Mouse (Mus musculus): ENCODE results near the gene Smyd3. TPM values are rescaled to one million over a fixed set of nuclear protein-coding genes. Genes with fewer than 3 reads are reported as not detected.

Smyd3 gene
- polyA plus RNA-seq, 1 experiment from 2014 or later, result 22.0 TPM

DNA sequence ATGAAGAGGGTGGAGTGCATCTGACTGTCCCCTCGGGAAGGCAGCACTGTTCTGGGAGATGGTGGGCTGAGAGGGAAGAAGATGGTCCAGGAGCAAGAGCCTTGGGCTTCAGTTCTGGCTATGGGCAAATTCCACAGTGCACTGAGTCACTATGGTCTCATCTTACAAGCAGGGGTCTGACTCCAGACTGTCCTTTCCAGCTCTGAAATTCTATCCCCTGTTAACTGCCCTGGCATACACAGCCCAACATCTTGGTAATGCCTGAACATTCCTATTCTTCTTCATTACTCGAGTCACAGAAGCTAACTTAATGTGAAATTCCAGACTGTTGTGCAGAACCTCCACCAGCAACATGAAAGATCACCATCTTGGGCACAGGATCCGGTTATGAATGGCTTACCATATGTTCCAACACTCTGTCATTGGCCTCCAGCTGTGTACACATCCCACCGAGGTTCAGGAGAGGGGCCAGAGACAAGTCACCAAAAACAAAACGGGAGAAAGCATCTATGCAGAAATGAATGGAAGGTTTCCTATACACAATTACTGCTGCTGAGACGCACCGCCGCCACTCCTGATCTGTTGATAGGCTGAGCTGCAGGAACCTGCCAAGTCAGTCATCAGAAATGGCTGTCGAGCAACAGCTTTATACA lies 517.8 kb downstream of the Smyd3 start:
- H3K4me1 ChIP-seq, result peaks cover 23% of the 10 kb centered on the region; the same call in 1 of the 2 replicates
- WGBS, result 41% methylated on average over 9 of the region's 9 CpGs
- no peak overlapping the region for H3K4me2 ChIP-seq (replicated peaks)
- 0 out of 2 replicates have a peak, but pooled peaks have one; percentile 39 for ATAC-seq (ENCODE audit: insufficient number of reproducible peaks, low FRiP score, low TSS enrichment, low read depth)
- H3K27me3 ChIP-seq, result no peaks in the 10 kb centered on the region
- H3K9ac ChIP-seq, result no peak overlapping the region
- H3K9me3 ChIP-seq (replicated peaks), result no peaks in the 10 kb centered on the region
- H3K36me3 ChIP-seq, result no peaks in the 10 kb centered on the region
- no peak overlapping the region for H3K4me3 ChIP-seq (replicated peaks)
- no peak overlapping the region for H3K27ac ChIP-seq (replicated peaks)

DNA sequence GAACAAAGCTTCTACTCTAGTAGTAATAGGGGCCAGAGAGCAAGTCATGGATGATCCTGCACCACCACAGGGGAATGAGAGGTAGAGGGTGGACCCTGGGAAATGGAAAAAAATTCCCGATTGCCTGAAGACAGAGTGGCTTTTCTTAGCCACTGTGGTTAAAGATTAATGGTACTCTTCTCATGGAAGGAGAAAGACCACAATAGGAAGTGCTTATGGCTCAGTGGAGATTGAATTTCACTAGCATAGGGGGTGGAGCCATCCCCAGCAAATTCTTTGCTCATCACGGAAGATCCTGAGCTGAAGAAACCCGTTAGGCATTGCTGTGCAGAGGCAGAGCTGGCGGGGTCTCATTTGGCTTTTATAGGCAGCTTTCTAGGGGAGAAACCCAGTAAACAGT lies 520.0 kb downstream of the Smyd3 start:
- no peak overlapping the region for H3K4me2 ChIP-seq (replicated peaks)
- peaks cover 23% of the 10 kb centered on the region; the same call in 1 of the 2 replicates for H3K4me1 ChIP-seq
- H3K9ac ChIP-seq, result no peak overlapping the region
- H3K27me3 ChIP-seq, result no peaks in the 10 kb centered on the region
- WGBS, result 20% methylated on average over 4 of the region's 4 CpGs
- ATAC-seq (ENCODE audit: insufficient number of reproducible peaks, low FRiP score, low TSS enrichment, low read depth), result no peak
- no peak overlapping the region for H3K4me3 ChIP-seq (replicated peaks)
- no peaks in the 10 kb centered on the region for H3K36me3 ChIP-seq
- H3K9me3 ChIP-seq (replicated peaks), result no peaks in the 10 kb centered on the region
- H3K27ac ChIP-seq (replicated peaks), result no peak overlapping the region

DNA sequence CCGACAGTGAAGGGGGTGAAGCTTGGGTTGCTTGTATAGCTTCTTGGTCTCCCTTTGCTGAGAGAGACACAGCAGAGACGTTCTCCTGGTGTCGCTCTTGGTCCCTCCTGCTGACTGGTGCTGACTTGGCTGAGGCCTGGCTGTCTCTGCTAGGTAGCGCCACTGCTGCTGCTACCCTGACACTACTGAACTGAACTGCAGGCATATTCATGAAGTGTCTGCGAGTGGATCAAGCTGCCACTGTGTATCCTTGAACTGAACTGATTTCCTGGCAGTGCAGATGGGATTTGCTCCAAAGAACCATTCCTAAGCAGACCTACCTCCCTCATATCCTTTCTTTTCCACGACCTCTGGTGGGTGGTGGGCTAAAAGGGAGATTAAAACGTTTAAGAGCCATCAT lies 523.6 kb downstream of the Smyd3 start:
- Histone ChIP-seq H3K9me3 (replicated peaks) (no peaks in the 10 kb centered on the region), H3K27ac (replicated peaks) (no peak overlapping the region), H3K4me1 (peaks cover 18% of the 10 kb centered on the region), H3K9ac (no peak overlapping the region), H3K4me3 (replicated peaks) (no peak overlapping the region), H3K36me3 (no peaks in the 10 kb centered on the region), H3K27me3 (no peaks in the 10 kb centered on the region), H3K4me2 (replicated peaks) (no peak overlapping the region)
- 72% methylated on average over 7 of the region's 7 CpGs for WGBS
- no peak for ATAC-seq (ENCODE audit: insufficient number of reproducible peaks, low FRiP score, low TSS enrichment, low read depth)

DNA sequence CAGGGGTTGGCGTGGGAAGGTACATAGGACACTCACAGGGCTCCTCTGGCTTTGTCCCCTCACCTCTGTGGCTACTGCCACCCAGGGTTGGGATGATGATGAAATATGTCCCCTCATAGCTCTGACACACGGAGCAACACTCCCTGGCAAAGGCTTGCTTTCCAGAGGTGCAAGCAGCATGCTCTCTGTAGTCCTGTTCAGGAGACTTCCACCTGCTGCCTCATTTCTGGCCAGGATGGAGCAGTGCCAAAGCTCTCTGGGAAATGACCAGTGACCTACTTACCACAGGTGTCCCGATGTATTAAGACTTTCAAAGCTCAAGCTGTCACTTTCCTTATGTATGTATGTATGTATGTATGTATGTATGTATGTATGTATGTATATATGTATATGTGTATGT lies 525.3 kb downstream of the Smyd3 start:
- H3K4me2 ChIP-seq (replicated peaks), result no peak overlapping the region
- no peak overlapping the region for H3K9ac ChIP-seq
- no peaks in the 10 kb centered on the region for H3K27me3 ChIP-seq
- H3K36me3 ChIP-seq, result no peaks in the 10 kb centered on the region
- no peak overlapping the region for H3K4me3 ChIP-seq (replicated peaks)
- no peak overlapping the region for H3K27ac ChIP-seq (replicated peaks)
- 88% methylated on average over 3 of the region's 3 CpGs for WGBS
- peaks cover 12% of the 10 kb centered on the region for H3K4me1 ChIP-seq
- no peaks in the 10 kb centered on the region for H3K9me3 ChIP-seq (replicated peaks)
- ATAC-seq (ENCODE audit: insufficient number of reproducible peaks, low FRiP score, low TSS enrichment, low read depth), result no peak

DNA sequence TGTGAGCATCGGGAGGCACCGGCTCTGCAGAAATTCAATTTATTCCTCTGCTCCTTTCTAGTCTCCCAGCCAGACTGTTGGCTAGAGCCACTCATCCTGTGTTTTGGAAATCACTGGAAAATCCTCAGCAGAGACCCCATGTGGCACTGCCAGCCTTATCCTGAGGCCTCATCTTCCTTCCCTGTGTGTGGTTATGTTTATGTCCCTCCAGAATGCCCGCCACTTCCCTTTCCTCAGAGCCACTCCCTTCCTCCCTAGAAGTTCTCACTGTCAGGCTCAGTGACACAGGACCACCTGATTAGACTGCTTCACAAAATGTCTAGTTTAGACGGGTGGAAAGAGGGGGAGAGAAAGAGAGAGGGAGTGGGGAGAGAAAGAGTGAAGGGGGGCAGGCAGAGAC lies 526.4 kb downstream of the Smyd3 start:
- 34% methylated on average over 4 of the region's 4 CpGs for WGBS
- Histone ChIP-seq H3K9me3 (replicated peaks) (no peaks in the 10 kb centered on the region), H3K4me2 (replicated peaks) (no peak overlapping the region), H3K4me3 (replicated peaks) (no peak overlapping the region), H3K9ac (no peak overlapping the region), H3K36me3 (no peaks in the 10 kb centered on the region), H3K27ac (replicated peaks) (no peak overlapping the region), H3K4me1 (peaks cover 5% of the 10 kb centered on the region), H3K27me3 (no peaks in the 10 kb centered on the region)
- ATAC-seq (ENCODE audit: insufficient number of reproducible peaks, low FRiP score, low TSS enrichment, low read depth), result no peak

DNA sequence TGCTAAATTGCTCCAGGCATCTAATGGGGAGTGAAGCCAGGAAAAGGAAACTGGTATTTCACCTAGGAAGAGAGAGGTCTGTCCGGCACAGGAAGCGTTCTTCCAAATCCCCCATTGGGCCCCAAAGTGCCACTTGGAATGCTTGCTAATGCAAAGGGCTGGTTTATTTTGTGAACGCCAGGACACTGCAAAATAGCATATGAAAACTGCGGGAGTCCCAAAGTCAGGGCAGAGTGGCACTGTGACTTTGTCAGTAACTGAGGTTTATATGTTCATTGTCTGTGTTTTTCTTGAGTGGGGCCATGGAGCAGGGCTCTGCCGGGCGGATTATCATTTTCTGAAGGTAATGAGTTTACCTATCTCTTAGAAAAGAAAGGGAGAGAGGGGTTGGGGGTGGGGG lies 526.8 kb downstream of the Smyd3 start:
- no peak overlapping the region for H3K9ac ChIP-seq
- peaks cover 3% of the 10 kb centered on the region; the same call in 1 of the 2 replicates for H3K4me1 ChIP-seq
- WGBS, result 71% methylated on average over 6 of the region's 6 CpGs
- H3K4me2 ChIP-seq (replicated peaks), result no peak overlapping the region
- H3K9me3 ChIP-seq (replicated peaks), result no peaks in the 10 kb centered on the region
- H3K36me3 ChIP-seq, result no peaks in the 10 kb centered on the region
- H3K27ac ChIP-seq (replicated peaks), result no peak overlapping the region
- H3K27me3 ChIP-seq, result no peaks in the 10 kb centered on the region
- H3K4me3 ChIP-seq (replicated peaks), result no peak overlapping the region
- no peak for ATAC-seq (ENCODE audit: insufficient number of reproducible peaks, low FRiP score, low TSS enrichment, low read depth)

DNA sequence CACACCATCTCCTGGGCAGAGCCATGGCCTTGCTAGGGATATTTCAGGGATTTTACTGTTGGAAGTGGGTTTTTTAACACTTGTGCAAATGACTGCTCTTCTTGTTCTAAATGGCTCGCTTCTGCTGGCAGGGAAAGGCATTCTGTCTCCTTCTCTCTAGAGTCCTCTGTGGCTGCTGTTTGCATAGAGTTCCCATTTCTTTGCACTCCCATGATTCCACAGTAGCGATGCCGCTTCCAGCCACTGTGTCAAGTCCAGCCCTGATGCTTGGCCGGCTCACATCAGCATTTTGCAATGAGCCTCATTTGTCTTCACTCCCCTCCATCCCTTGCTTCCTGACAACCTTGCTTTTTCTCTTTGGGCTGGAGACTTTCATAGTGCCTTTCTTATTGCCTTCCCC lies 528.4 kb downstream of the Smyd3 start:
- no peak overlapping the region for H3K9ac ChIP-seq
- H3K4me1 ChIP-seq, result peaks cover 3% of the 10 kb centered on the region; the same call in 1 of the 2 replicates
- WGBS, result 77% methylated on average over 4 of the region's 4 CpGs
- H3K36me3 ChIP-seq, result no peaks in the 10 kb centered on the region
- H3K4me3 ChIP-seq (replicated peaks), result no peak overlapping the region
- no peak overlapping the region for H3K4me2 ChIP-seq (replicated peaks)
- no peak for ATAC-seq (ENCODE audit: insufficient number of reproducible peaks, low FRiP score, low TSS enrichment, low read depth)
- H3K9me3 ChIP-seq (replicated peaks), result no peaks in the 10 kb centered on the region
- H3K27me3 ChIP-seq, result no peaks in the 10 kb centered on the region
- H3K27ac ChIP-seq (replicated peaks), result no peak overlapping the region

DNA sequence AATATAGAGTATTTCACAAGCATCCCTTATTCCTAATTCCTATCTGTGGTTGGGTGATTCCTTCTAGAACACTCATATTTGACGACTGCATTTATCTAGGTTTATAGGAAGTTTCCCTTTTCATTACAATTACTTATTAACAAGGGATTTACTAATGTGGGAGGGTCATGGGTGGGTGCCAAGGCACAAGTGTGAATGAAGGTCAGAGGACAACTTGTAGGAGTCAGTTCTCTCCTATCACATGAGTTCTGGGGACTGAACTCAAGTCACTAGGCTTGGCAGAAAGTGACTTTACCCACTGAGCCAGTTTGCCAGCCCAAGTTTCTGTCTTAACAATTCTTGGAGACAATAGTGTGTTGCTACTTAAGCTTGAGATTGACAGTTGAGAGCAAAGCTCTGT lies 529.7 kb downstream of the Smyd3 start:
- H3K4me3 ChIP-seq (replicated peaks), result no peak overlapping the region
- H3K9me3 ChIP-seq (replicated peaks), result no peaks in the 10 kb centered on the region
- H3K4me1 ChIP-seq, result peaks cover 3% of the 10 kb centered on the region; the same call in 1 of the 2 replicates
- no peak overlapping the region for H3K9ac ChIP-seq
- H3K27ac ChIP-seq (replicated peaks), result no peak overlapping the region
- H3K36me3 ChIP-seq, result no peaks in the 10 kb centered on the region
- ATAC-seq (ENCODE audit: insufficient number of reproducible peaks, low FRiP score, low TSS enrichment, low read depth), result no peak
- 89% methylated on average over 1 of the region's 1 CpGs for WGBS
- no peak overlapping the region for H3K4me2 ChIP-seq (replicated peaks)
- no peaks in the 10 kb centered on the region for H3K27me3 ChIP-seq

DNA sequence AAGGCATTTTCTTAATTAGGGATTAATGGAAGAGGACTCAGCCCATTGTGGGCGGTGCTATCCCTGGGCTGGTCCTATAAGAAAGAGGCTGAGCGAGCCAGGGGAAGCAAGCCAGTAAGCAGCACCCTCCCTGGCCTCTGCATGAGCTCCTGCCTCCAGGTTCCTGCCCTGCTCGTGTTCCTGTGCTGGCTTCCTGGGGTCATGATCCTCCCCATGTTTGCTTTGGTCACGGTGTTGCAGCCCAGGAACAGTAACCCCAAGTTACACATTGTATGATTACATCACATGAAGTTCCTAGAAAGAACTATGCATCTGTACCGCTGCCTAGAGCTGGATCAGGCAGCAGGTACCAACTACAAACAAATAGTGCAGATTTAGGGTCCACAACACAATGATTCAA lies 536.2 kb downstream of the Smyd3 start:
- Histone ChIP-seq H3K27ac (replicated peaks) (no peak overlapping the region), H3K27me3 (no peaks in the 10 kb centered on the region), H3K4me1 (peaks cover 27% of the 10 kb centered on the region), H3K4me3 (replicated peaks) (no peak overlapping the region), H3K9ac (no peak overlapping the region), H3K4me2 (replicated peaks) (no peak overlapping the region), H3K9me3 (replicated peaks) (no peaks in the 10 kb centered on the region), H3K36me3 (no peaks in the 10 kb centered on the region)
- 74% methylated on average over 5 of the region's 5 CpGs for WGBS
- no peak for ATAC-seq (ENCODE audit: insufficient number of reproducible peaks, low FRiP score, low TSS enrichment, low read depth)

DNA sequence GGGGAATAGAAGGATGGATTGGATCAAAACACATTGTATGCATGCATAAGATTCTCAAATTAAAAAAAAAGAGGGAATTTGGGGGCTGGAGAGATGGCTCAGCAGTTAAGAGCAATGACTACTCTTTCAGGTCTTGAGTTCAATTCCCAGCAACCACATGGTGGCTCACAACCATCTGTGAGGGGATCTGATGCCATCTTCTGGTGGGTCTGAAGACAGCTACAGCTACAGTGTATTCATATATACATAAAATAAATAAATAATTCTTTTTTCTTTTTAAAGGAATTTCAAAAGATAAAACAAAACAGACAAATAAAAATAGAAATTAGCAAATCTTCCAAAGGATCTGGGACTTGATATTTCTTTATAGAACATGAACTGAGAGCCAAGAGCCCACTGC lies 537.7 kb downstream of the Smyd3 start:
- no peak for ATAC-seq (ENCODE audit: insufficient number of reproducible peaks, low FRiP score, low TSS enrichment, low read depth)
- Histone ChIP-seq H3K4me1 (peaks cover 27% of the 10 kb centered on the region), H3K4me2 (replicated peaks) (no peak overlapping the region), H3K36me3 (no peaks in the 10 kb centered on the region), H3K4me3 (replicated peaks) (no peak overlapping the region), H3K9ac (no peak overlapping the region), H3K9me3 (replicated peaks) (no peaks in the 10 kb centered on the region), H3K27me3 (no peaks in the 10 kb centered on the region), H3K27ac (replicated peaks) (no peak overlapping the region)

DNA sequence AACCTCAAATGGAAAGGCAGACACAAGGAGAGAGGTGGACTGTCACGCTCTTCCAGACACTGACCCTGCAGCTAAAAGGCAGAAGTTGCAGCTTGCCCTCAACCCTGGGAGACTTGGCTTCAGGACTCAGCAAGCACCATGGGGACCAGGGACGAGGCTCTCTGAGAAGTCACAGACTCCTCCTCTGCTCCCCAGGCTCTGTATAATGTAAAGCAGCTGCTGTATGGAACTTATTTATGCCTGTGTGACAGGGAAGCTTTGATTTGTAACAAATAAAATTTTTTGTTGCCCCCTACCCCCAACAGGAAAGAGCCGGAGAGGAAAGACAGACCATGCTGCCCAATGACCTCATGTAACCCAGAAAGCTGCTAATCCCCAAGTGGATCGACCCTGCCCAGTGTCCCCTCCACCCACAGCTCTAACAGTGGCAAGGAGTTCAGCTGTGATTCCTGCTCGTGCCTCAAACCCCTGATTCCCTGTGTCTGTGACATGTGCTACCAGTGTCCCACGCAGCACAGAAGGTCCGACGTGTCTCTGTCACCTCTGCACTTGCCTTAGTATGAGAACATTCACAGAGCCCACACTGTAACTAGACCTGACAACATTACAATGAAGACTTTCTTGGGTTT lies 539.1 kb downstream of the Smyd3 start:
- no peaks in the 10 kb centered on the region for H3K36me3 ChIP-seq
- WGBS, result 29% methylated on average over 8 of the region's 8 CpGs
- no peaks in the 10 kb centered on the region for H3K27me3 ChIP-seq
- H3K9ac ChIP-seq, result no peak overlapping the region
- H3K4me2 ChIP-seq (replicated peaks), result no peak overlapping the region
- no peak overlapping the region for H3K4me3 ChIP-seq (replicated peaks)
- H3K27ac ChIP-seq (replicated peaks), result peak overlapping the region; percentile 8; the same call in 1 of the 2 replicates
- ATAC-seq (ENCODE audit: insufficient number of reproducible peaks, low FRiP score, low TSS enrichment, low read depth), result peak; percentile 30; the same call in 1 of the 2 replicates
- peaks cover 27% of the 10 kb centered on the region for H3K4me1 ChIP-seq
- H3K9me3 ChIP-seq (replicated peaks), result no peaks in the 10 kb centered on the region

DNA sequence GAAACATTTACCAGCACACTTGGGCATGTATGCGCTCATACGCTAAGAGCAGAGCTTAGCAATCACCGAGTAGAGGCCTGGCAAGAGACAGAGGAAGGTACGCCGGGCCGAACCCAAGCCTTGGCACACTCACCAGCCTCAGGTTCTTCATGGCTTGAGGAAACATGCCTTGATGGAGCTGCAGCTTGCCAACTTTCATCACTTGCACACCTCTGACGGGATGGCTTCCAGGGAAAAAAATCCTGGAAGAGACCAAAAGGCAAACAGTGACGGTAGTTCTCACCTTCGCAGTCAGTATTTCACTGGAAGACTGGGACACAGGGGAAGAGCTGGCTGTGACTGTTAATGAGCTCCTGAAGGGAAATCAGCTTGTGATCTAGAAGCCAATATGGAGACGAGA lies 545.8 kb downstream of the Smyd3 start:
- Histone ChIP-seq H3K27ac (replicated peaks) (no peak overlapping the region), H3K27me3 (no peaks in the 10 kb centered on the region), H3K4me2 (replicated peaks) (no peak overlapping the region), H3K4me3 (replicated peaks) (no peak overlapping the region), H3K9ac (no peak overlapping the region), H3K9me3 (replicated peaks) (no peaks in the 10 kb centered on the region), H3K36me3 (no peaks in the 10 kb centered on the region), H3K4me1 (peaks cover 2% of the 10 kb centered on the region; the same call in 1 of the 2 replicates)
- WGBS, result 81% methylated on average over 10 of the region's 10 CpGs
- ATAC-seq (ENCODE audit: insufficient number of reproducible peaks, low FRiP score, low TSS enrichment, low read depth), result no peak

Measured in embryonic facial prominence, embryonic 15.5 days (tissue).